Mouse (Mus musculus) olfactory bulb, adult 2 months (tissue): ENCODE data around the gene Lrrc66.

Source experiments
- CTCF ChIP-seq: fragments of 200-500 bp; IDR thresholded peaks from 2 replicates; pipeline ENCODE4 v1.5.1; 2012; ENCODE audit warnings: low read depth, mild to moderate bottlenecking, low read length, moderate library complexity; ENCODE audit not compliant: insufficient read depth
- POLR2A ChIP-seq: fragments of 200-500 bp; IDR thresholded peaks from 2 replicates; pipeline ENCODE4 v1.6.1; 2012; ENCODE audit warnings: mild to moderate bottlenecking, low read depth, low read length, moderate library complexity; ENCODE audit not compliant: insufficient read depth

GRCm38 (mm10) chr5:73572846-73573245 lies 59.5 kb downstream of the Lrrc66 start:
- no peak for TF ChIP-seq CTCF
- TF ChIP-seq POLR2A, result no peak
